Mouse (Mus musculus): Measurements from ENCODE around the gene Fmo6.

The Fmo6 gene

DNA sequence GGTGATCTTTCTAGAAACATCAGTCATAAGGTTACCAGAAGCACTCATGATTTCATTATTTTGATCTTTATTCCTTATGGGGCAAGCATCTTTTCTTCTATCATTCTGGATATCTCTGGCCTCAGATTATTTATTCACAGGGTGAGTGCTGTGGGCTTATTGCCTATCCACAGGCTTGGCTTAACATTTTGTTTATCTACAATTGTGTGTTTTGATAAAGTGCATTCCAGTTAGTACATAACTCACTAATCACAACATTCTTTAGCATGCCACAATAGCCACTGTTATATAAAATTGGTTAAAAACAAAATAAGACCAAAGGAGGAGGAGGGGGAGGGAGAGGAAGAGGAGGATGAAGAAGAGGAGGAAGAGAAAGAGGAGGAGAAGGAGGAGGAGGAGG lies 25.2 kb downstream of the Fmo6 start:
- no peak for DNase-seq

DNA sequence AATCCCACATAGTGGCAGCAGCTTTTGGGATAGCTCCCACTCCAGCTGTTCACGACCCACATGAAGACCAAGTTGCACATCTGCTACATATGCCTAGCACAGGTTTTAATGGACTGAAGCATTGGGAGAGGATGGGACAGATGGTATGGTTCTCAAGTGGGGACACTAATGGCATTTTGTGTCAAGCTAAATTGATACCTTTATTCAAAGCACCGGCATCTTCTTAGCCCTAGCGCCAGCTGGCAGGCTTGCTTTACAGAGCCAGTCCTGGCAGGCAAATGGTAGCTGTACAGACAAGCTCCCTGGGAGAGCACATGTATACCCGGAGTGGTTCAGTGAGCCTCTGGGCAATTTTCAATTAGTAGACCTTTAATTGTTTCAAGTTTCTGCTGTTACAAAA lies 35.4 kb downstream of the Fmo6 start:
- no peak for DNase-seq

DNA sequence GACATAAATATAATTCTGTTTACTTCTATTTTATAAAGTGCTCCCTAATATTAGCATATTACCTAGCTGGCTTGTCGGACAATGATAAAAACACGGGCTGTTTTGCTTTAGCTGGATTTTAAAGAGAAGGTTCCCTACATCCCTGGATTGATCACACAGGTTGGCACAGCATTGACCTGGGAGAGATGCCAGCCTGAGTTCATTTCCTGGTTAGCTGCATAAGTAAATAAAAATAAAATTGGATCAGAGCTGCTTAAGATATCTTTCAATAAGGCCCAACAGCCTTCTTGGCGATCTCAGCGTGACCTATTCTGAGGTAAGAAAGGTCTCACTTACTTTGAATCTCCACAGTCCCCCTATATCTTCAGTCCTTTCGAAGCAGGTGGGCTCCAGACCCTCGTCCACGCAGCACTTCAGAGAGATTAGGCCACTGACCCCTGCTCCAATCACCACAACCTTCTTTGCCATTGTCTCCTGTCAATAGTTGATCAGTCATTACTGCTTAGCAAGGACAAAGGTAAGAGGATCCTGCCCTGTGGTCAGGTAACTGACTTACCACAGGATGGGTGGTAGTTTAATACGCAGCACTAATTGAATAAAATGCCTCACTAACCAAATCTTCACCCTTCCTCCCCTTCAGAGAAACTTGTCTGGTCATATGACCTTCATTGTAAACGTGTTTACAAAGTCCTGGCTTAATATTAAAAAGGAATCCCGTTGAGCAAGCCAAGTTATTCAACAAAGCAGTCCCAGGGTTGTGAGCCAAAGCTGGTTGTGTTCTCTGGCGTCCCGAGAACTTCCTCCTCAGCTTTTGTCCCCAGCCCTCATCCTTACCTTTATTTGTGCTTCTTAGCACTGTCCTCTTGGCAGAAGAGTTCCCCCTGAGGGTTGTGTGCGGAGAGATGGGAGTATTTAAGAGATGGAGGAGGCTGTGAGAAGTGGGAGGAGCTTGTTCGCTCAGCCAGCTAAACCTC lies 39.2 kb downstream of the Fmo6 start, which contains the start of gene Fmo2:
Gene Fmo2 (minus strand): TSS at position 889 of the 974 bp plus-strand sequence.
- peak; percentile 62 for DNase-seq

DNA sequence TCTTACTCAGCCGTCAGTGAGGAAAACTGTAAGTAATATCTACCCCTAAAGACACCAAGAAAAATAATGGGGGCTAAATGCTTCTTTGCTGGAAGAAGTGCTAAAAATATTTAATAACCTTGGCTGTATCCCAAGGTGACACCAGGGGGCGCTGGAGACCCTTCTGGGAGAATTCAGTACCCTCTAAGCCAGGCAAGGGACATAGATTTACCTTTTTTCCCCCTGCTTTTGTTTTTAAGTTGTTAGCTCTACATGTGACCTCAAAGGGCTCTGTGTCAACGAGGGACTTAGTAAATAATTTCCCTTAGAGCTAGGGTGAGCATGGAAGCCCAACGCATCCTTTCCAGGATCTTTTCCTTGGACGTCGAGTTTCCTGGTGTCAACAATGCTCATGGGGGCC lies 41.4 kb downstream of the Fmo6 start:
- peak; percentile 91 for DNase-seq

DNA sequence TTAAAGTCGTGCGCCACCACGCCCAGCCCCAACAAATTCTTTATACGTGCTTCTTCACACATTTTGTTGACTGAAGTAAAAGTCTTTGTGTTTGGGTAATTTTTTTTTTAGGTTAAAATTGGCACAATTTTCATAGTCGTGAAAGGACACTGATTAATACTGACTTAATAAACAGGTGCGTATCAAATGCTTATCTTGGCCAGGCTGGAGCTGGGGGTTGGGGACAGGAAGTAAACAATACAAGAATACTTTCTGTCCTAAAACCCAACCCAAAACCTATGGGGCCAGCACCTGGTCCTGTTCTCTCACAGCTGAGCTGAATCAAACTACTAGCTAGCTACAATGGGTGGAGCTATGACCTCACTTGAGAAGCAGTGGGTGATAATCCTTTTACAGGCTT lies 44.3 kb downstream of the Fmo6 start:
- no peak for DNase-seq

DNA sequence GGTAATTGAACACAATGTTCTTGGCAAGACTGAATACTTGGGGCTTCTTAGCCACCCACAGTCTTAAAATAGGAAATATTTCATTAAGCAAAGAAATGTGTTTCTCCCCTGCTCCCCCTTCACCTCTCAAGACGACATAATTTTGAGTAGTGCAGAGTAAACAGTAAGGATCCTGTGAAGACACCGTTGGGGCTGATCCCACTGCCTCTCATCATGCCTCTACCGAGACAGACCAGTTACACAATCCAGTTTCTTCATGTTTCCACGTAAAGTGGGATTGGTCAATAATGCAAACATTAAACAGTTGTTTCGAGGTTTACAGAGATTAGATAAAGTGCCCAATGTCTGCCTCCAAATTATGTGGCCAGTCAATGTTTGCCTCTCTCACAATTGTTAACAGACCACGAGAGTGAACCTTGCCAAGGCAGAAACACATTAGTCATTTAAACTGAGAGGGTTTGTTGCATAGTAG lies 45.3 kb downstream of the Fmo6 start:
- DNase-seq, result peak; percentile 62

DNA sequence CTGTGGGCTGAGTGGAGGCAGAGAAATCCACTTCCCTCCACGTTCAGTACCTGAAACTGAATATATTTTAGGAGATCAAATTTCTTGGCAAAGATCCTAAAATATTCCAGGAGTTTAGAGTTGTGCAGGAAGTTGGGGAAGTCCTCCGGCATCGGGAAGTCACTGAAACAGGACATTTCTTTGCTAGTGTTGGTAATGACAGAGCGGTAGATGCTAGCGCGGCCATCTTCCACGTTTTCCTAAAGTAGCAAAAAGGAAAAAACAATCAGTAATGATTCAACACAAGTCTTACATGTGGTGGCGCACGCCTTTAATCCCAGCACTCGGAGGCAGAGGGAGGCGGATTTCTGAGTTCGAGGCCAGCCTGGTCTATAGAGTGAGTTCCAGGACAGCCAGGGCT lies 48.7 kb downstream of the Fmo6 start:
- DNase-seq, result no peak

DNA sequence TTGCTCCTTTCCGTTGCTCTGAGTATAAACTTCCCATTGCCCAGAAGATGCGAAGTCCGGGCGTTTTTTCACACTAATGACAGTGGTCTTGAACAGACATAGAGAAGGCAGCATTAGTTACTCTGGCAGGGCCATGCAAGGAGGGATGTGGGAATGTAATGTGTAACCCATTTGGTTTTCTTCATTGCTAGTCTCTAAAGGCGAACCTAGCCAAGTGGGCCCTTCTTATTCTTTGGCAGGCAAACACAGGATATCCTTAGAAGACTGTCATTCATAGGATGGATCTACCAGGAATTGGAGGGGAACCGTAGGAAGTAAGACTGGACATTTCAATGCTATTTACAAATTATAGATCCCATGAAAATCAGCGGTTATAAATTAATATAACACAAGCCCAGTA lies 49.7 kb downstream of the Fmo6 start:
- DNase-seq, result no peak

DNA sequence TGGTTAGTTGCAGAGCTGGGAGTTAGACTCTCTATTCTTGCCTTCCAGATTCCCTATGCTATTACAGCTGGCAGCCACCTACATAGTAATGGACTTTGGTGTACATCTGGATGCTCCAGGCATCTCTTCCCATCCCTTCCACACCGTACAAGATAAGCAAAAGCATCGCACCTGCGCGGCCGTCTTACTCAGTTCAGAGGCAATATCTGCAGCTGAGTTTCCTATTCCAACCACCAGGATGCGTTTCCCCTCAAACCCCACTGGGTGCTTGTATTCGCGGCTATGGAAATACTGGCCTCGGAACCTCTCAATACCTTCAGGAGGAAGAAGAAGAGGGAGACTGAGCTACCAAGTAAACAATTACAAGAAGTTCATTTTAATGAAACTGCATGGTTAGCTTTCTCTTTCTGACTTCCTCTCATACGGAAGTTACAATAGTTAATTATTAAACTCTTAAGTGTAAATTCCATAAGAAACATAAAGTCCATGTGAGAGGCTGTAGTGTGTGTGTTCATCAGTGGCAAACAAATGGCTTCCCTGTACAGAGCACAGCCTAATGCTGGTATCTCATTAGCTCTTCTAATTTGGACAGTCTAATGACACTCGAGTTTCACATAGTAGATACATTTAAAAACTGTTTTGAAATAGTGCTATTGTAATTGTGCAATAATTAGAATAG lies 51.0 kb downstream of the Fmo6 start:
- DNase-seq, result no peak

DNA sequence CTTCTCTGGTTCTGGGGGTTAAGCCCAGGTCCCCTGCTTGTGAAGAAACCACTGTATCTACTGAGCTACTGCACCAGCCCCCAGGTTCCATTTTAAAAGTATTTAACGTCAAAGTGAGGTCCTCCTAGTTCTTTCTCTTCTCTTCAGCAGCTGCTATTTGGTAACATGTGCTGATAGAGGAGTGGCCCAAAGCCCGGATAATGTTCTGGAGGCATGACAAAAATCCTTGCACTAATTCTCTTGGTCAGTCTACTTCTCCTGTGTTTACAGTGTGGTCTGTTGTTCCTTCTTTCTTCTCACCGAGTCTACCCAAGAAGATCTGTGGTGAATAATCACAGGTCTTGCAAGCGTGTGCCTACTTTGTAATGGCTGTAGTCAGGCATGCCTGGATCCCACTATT lies 54.6 kb downstream of the Fmo6 start:
- DNase-seq, result no peak

DNA sequence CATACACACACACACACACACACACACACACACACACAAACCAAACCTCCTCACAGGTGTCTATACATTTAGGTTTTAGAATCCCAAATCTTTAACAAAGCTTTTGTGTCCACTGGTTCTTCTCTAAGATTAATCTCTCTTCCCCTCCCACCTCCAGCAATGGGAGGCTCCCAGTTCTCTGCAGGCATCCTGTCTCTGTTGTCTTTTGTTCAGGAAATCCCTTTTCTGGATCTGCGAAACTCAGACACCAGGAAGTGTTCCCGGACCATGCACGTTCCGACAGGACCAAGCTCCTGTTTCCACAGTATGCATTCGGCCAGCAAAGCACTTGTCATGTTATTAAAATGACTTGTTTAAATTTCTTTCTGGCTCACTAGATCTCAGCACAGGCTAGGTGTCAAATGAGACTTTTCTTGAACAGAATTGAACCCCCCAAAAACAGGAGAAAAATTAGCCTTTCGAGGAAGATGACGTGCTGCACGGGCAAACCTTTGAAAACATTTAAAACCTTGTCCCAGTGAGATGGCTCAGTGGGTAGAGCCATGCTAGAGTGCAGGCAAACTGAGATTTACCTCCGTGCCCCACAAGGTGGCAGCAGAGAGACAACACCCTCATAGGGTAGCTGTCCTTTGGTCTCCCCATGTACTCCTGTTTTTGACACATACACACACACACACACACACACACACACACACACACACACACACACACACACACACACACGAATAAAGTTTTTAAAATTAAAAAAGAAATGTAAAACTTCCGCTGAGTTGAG lies 57.5 kb downstream of the Fmo6 start:
- DNase-seq, result peak; percentile 85

DNA sequence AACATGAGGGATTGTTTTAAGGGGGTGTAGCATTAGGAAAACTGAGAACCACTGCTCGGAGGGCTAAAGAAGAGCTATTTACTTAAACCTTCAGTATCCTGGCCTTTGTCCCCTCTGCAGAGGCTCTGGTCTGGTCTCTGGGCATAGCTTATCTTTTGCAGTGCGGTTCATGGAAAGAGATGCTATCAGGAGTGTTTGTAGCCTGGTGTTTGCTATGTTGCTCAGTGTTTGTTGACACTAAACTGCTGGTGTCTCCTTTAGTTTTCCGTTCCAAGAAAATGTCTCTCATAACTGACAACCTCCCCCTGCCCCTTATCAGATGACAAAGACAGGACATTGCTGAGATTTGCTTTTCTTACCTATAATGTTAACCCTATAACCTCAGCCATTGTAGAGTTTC lies 62.2 kb downstream of the Fmo6 start:
- DNase-seq, result no peak

DNA sequence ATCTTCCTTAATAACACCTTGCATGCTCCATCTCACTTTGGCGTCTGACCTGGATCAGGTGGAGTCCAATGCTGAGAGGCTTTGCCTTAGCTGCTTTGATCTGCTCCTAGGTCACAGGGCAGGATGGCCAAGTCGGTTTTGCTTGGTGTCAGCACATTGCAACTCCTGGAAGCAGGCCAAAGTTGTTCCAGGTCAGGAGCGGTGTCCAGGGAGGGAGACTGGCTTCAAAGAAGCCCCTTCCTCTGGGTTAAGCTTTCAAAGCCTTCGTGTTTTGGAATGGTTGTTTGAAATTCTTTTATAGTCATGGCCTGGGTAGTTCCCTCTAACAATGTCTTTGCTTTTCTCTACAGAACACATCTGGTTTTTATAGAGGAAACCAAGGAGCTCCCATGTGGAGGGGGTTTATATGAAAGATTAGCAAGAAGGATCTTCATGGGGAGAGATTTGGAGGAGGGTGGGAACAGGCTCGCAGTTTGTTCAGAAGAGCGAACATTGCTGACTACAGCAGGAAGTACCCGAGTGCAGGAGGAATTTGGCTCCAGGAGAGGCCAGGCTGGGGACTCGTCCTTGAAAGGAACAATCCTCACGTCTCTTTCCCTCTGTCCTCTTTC lies 65.5 kb downstream of the Fmo6 start:
- no peak for DNase-seq

DNA sequence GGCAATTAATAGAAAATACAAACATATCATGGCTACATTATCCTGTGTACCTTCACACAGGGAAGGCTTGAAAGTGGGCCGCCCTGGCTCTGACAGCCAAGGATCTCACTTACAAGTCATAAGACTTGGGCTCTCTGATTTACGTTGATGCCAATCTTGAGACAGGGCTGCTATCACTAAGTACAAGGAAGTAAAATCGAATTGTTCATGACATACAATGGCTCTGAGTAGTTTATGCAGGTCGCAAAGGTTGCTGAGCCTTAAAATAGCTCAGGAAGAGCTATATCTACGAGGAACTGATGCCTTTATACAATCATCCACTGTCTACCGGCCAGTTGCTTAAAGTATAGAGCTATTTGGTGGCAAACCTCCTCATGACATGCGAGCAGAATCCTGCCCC lies 66.3 kb downstream of the Fmo6 start:
- no peak for DNase-seq

DNA sequence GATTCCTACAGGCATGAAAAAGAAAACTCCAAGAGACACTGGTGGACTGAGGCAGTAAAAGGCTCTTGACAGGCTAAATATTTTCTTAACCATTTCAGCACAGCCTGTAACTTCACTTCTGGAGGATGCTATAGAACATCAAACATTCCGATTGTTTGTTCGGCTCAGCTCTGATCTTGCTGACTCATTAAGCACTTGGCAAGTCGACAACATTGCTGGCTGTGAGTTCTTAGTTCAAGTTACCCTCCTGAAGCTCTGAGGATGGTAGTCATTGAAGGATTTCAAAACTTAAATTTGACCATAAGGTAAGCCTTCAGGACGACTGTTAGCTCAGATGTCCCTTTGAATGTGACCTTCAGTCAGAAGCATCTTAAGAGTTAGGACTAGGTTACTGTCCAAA lies 69.9 kb downstream of the Fmo6 start:
- DNase-seq, result no peak

All from lung, postnatal 14 days (tissue).